Mouse (Mus musculus) spleen, adult 2 months (tissue): Measurements from ENCODE around the gene Gas1.

Experiments used
- CTCF ChIP-seq: fragments of 200-500 bp; IDR thresholded peaks from 2 replicates; pipeline ENCODE4 v1.5.1; 2011; ENCODE audit warnings: mild to moderate bottlenecking, inconsistent platforms; ENCODE audit not compliant: insufficient read depth, insufficient read length, insufficient replicate concordance; ENCODE audit errors: extremely low read depth
- POLR2A ChIP-seq: fragments of 200-500 bp; IDR thresholded peaks from 2 replicates; pipeline ENCODE4 v1.6.1; 2011; ENCODE audit warnings: low read depth, low read length, inconsistent platforms

DNA sequence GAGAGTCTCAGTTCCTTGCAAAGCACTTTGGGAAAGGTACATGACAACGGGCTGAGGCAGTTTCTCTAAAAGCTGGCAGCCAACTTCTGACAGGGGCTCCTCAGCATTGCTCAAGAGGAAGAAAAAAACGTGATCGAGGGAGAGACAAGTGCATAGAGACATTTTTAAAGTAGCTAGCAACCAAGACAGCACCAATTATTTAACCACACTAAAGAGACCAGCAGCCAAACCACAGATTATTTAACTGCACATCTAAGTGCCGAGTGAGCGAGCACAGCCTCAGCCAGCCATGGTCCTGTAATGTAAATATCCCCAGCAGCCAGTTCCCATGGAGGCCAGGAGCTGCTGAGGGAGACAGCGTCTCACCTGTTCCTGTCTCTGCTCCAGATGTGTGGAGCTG lies 16.1 kb upstream of the Gas1 start:
- no peak for TF ChIP-seq POLR2A
- no peak for TF ChIP-seq CTCF
